Mouse (Mus musculus): ENCODE data around the gene Tmem74b.

DNA sequence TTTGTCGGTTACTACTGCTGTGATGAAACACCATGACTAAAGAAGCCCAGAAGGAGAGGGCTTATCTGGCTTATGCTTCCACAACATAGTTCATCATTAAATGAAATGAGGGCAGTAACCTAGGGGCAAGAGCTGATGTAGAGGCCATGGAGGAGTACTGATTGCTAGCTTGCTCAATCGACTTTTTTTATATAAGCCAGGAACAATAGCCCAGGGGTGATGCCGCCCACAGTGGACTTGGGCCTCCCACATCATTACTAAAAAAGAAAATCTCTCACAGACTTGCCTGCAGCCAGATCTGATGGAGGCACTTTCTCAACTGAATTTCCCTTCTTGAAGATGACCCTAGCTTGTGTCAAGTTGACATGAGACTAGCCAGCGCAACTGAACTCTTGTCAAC, 18.8 kb upstream of the Tmem74b start:
- no peak for TF ChIP-seq CTCF (conservative IDR thresholded peaks at IDR 0.05; ENCODE audit: low read length)
- no peak for TF ChIP-seq POU5F1 (IDR thresholded peaks at IDR 0.05; ENCODE audit: borderline replicate concordance, low read length)
